Mouse (Mus musculus) adrenal gland, adult 18-20 months (tissue): ENCODE measurements around the gene Pisd. TPM values are rescaled to one million over a fixed set of nuclear protein-coding genes. Genes with fewer than 3 reads are reported as not detected.

Source experiments
- DNase-seq, 2 experiments: peaks; one replicate each; pipeline ENCODE4 v3.0.0; 2021 to 2022; ENCODE audit warnings: low spot score in 2 of 2
- total RNA-seq, 2 experiments: library from RNA; stranded (reverse); gene quantifications; 1 replicate in 1 of 2; 2 replicates in 1 of 2; pipeline ENCODE4 v1.2.3; 2021

Pisd gene
- total RNA-seq, 2 experiments from 2014 or later, result 62.7 to 63.9 TPM

DNA sequence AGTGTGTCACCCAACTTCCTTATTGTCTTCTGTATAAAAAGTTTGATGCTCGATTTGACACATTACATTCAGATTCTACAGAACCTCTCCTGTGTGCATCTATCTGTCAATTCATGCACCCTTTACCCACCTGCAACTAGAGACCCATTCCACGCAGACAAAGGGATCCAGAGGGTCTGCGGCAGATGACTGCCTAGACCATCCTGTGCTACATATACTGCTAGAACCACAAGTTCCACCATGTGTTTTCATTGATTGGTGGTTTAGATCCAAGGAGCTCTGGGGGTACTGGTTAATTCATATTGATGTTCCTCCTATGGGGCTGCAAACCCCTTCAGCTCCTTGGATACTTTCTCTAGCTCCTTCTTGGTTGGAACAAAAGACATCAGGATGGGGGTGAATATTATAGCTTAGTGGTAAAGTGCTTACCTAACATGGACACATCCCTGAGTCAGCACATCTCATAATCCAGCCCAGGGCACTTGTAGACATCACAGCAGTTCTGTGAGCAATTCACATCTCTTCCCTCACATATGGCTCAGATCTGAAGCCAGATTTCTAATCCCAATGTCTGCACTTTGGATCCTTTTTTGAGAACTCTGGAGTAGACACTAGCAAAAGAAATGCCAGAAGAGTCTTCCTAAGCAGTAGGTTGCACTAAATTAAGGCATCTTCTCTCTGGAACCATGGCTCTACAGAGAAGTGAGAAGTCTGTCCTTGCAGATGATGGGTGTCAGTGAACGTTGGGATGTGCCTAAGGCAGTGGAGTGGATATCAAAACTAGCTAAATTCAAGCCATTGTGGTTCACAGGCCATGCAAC, 73.0 kb downstream of the Pisd start:
- DNase-seq, result no peak

DNA sequence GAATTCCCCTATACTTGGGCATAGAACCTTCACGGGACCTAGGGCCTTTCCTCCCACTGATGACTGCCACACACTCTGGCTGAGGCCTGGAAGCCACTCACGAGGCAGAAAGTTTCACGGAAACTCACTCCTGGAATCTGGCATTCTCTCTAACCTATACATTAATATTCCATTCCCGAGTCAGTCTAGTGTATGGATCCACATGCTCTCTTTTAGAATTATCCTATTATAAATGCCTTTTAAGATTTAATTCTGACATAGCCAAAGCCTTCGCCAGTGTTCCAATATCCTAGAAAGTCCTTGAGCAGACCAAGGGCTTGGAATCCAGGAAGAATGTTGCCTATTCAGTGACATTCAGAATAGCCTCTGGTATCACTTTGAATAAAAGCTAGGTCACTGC, 74.0 kb downstream of the Pisd start:
- DNase-seq, result no peak

DNA sequence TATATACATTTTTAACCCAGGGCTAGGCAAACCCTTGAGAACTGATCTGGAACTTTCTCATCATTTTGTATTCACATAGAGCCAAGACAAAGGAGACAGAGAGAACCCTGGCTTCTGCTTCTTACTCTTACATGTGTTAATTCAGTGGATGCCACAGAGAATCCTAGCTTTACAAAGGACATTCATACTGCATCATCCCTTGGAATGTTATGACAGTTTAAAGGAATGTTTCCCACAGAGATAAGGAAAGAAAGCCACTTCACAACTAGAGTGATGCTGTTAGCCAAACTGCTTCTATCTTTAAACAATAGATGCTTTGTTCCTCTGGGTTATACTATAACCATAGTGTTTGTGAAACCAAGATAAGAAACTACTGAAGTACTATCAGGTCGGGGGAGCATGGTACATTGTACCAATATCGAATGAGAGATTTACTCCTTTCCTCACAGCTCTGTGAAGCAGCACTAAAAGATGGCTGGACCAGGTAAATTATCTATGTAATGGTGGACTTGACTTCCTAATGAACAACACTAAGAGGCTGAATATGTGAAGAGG, 79.1 kb downstream of the Pisd start:
- no peak for DNase-seq

DNA sequence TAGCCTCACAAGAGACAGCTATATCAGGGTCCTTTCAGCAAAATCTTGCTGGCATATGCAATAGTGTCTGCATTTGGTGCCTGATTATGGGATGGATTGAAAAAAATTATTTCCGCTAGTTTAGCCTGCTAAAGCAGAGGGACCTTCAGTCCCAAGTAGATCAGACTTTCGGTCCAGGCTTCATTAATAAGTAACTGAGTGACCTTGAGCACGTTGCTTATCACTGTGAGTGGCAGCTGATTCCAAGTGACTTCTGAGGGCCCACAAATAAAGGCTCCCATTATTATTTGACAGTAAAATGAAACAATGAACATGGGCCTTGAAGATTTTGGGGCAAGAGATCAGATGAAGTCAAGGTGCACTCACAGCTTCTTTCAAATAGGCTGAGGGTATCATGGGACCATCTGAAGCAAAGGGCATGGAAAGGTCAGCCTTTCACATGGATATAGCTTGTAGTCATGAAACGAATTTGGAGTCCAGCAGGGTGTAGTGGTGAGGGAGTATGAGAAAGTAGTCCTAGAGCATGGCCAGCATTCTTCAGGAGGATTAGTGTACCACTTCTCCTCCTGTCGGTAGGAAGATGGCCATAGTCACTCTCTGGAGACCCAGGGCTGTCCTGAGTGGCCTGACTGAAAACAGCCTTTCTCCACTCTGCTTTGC, 88.1 kb downstream of the Pisd start:
- DNase-seq, result no peak

DNA sequence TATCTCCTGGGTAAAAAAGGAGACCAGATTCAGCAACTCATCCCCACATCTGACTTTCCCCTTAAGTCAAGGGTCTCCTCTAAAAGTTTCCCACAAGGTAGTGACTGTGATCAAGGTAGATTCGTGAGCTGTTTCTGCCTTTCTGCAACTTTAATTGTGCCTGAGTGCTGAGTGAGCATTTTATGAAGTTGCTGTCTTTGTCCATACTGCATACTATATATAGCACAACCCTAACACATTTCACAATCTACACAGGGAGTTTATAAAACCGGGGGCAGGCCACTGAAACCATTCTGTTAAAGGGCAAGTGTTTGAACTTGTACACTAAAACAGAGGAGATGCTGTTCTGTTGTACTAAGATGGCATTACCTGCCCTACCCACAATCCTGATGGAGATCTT, 92.0 kb downstream of the Pisd start:
- DNase-seq, result no peak

Other genes with a start within 250 kb of the Pisd start
- 10 to 100 TPM; 32.7 to 44.0 TPM for gene Yes1, start 174.5 kb downstream of the Pisd start, total RNA-seq
- gene Gm20671, start 41.5 kb upstream of the Pisd start, total RNA-seq, result not detected
- 10 to 100 TPM; 27.5 to 34.5 TPM for gene Prr14l, start 68.6 kb upstream of the Pisd start, total RNA-seq
- gene Depdc5, start 78.1 kb upstream of the Pisd start, total RNA-seq, result 10 to 100 TPM; 22.1 to 30.9 TPM
- gene Ywhah, start 233.2 kb upstream of the Pisd start, total RNA-seq, result 100 to 1,000 TPM; 183 to 185 TPM